Mouse (Mus musculus) heart, adult 2 months (tissue): Measurements from ENCODE around the gene Rfpl4.

Experiments used
- CTCF ChIP-seq: fragments of 200-600 bp; IDR thresholded peaks from 2 replicates; pipeline ENCODE4 v1.8.1; 2022; ENCODE audit warnings: antibody characterized with exemption, mild to moderate bottlenecking, moderate library complexity
- EP300 ChIP-seq: fragments of 200-500 bp; IDR thresholded peaks from 2 replicates; pipeline ENCODE4 v1.6.1; 2011; ENCODE audit warnings: low read depth, low read length, control low read depth; ENCODE audit not compliant: insufficient read depth
- POLR2A ChIP-seq: fragments of 200-500 bp; IDR thresholded peaks from 2 replicates; pipeline ENCODE4 v1.6.1; 2011; ENCODE audit warnings: mild to moderate bottlenecking, low read depth, low read length, control low read depth; ENCODE audit not compliant: insufficient read depth

DNA sequence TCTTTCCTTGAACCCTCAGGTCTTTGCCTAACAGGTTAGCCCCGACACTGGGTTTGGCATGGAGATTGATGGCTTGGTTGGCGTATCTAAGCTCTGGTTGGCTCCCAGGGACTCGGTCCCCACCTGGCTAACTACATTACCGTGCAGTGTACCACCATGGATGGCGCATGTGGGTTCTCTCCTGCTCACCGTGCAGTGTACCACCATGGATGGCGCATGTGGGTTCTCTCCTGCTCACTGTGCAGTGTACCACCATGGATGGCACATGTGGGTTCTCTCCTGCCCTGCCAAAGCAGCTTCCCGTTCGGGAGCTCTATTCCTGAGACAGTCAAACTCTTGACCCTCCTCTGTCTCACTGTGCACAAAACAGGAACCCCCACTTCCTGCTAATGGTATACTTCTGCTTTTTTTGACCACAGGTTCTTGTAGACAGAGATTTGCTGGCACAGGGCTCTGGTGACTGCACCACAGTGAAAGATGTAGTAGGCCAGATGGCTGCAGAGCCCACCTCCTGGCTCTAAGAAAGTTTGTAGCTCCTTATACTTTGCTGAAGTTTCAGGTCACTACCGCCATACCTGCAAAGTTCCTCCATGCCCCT, 15.6 kb downstream of the Rfpl4 start:
- TF ChIP-seq POLR2A (no peak), CTCF (no peak), EP300 (no peak)
